Mouse (Mus musculus) lung, postnatal 14 days (tissue): ENCODE data around the gene Taar8c.

Experiments
- DNase-seq: peaks from one replicate; pipeline ENCODE4 v3.0.0; 2021

Taar8c gene

DNA sequence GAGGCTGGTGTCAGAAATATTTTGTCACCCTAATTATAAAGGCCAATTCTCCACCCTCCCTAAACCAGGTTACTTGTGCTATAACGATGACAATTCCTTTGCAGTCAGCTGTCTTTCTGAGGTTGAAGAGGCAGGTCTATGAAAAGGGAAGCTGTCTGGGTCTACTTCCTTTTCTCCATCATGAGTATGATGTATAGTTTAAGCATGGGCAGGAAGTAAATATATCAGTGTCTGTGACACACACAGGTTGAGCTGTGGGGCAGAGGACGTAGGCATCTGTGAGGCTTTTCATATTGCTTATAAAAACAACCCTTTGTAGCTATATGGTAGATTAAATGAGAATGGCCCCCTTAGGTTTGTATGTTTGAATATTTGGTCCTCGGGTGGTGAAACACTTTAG, 42.7 kb downstream of the Taar8c start:
- no peak for DNase-seq

DNA sequence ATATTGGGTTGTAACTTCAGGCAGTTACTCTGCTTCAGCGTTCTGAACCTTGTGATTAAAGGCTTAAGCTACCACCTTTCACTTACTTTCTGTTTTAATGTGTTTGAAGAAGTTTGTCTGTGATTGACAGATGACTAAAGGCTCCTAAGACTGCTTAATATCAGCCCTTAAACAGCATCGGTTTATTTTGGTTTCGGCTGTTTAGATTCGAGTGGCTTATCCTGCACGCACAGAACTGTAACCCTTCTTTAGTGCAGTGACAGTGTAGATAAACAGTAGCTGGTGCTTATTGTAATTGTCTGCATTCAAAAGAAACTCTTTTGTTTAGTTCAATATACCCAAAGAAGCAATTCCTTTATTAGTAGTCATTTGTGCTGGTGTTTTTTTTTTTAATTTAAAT, 49.7 kb downstream of the Taar8c start:
- DNase-seq = no peak
